In genomic region chr8:104998191-104998590, GRCm38 (mm10) we compare ENCODE assay signal across 24 mouse cellular contexts. TPM values are rescaled to one million over a fixed set of nuclear protein-coding genes. Genes with fewer than 3 reads are reported as not detected.
DNase-seq lines count a peak whose midpoint lies in the region.
"Had no signal": no experiment of that assay in that cellular context is flagged by ENCODE, and none has a peak within 500 bp of the region (broad histone marks: within the 10 kb centered on the region; RNA-seq: fewer than 3 reads in every experiment).

No protein-coding gene starts in this region.

- peak; percentile 5 for DNase-seq in adrenal gland, adult 2 months
- DNase-seq in adrenal gland, postnatal 25 days: no peak
- peak; percentile 67 for DNase-seq in kidney, adult 11 months
- DNase-seq in kidney, postnatal 10 days: no peak
- peak; percentile 72 for DNase-seq in kidney, adult 9 months
- DNase-seq in kidney, postnatal 4 days: no peak
- DNase-seq in layer of hippocampus, postnatal 25 days (ENCODE audit: extremely low spot score in 1 of 2, low spot score in 1 of 2): no peak
- DNase-seq: adrenal gland, postnatal 14 days; cerebellum, adult 18-20 months; cerebellum, adult 9-11 months; cerebellum, postnatal 36 days; gastrocnemius, postnatal 10 days; heart, adult 2 months; heart, postnatal 14 days had no signal

RNA-seq across cellular contexts. Expression of gene Ces2h, which starts 2.5 kb away (rescaled TPM):
- under 1 TPM in 1 of 2 experiments, not detected in 1; 0.12 TPM for total RNA-seq in adrenal gland, adult 2 months (2021)
- polyA plus RNA-seq in adrenal gland, adult 2 months (2012; rRNA removed): not detected in 2 replicates
- total RNA-seq in adrenal gland, postnatal 25 days (2021): not detected in 2 replicates
- not detected for total RNA-seq in layer of hippocampus, postnatal 25 days (2021)
- total RNA-seq: gastrocnemius, postnatal 10 days; gastrocnemius, postnatal 4 days; heart, adult 2 months; heart, postnatal 14 days; MEL had no signal
- polyA plus RNA-seq: C2C12; embryonic facial prominence, embryonic 13.5 days; forebrain, embryonic 12.5 days; forebrain, embryonic 16.5 days; frontal cortex, adult 2 months; heart, adult 2 months; heart, embryonic 11.5 days; heart, embryonic 15.5 days; hindbrain, embryonic 10.5 days had no signal

RNA-seq across cellular contexts. Expression of gene Ces2g, which starts 36.7 kb away (rescaled TPM):
- 1 to 10 TPM; 2.5 to 3.0 TPM for total RNA-seq in adrenal gland, adult 2 months (2021)
- polyA plus RNA-seq in adrenal gland, adult 2 months (2012; rRNA removed): 0.73 and 0.75 TPM in 2 replicates
- total RNA-seq in adrenal gland, postnatal 25 days (2021): 1.3 and 2.0 TPM in 2 replicates
- under 1 TPM; 0.19 to 0.20 TPM for total RNA-seq in layer of hippocampus, postnatal 25 days (2021)
- polyA plus RNA-seq: forebrain, embryonic 12.5 days; forebrain, embryonic 16.5 days; hindbrain, embryonic 10.5 days had no signal

RNA-seq across cellular contexts. Expression of gene Ces3a, which starts 50.2 kb away (rescaled TPM):
- 1 to 10 TPM in 1 of 2 experiments, under 1 TPM in 1; 0.59 to 3.4 TPM for total RNA-seq in adrenal gland, adult 2 months (2021)
- 0.63 TPM in 1 of 2 replicates, not detected in the other for polyA plus RNA-seq in adrenal gland, adult 2 months (2012; rRNA removed)
- total RNA-seq in adrenal gland, postnatal 25 days (2021): 16.0 TPM in 1 of 2 replicates, not detected in the other
- total RNA-seq in layer of hippocampus, postnatal 25 days (2021): not detected
- total RNA-seq: gastrocnemius, postnatal 10 days; heart, adult 2 months; heart, postnatal 14 days; MEL had no signal
- polyA plus RNA-seq: C2C12; embryonic facial prominence, embryonic 13.5 days; forebrain, embryonic 12.5 days; forebrain, embryonic 16.5 days; frontal cortex, adult 2 months; heart, adult 2 months; heart, embryonic 11.5 days; heart, embryonic 15.5 days; hindbrain, embryonic 10.5 days had no signal

RNA-seq across cellular contexts. Expression of gene Ces2f, which starts 51.0 kb away (rescaled TPM):
- not detected for total RNA-seq in adrenal gland, adult 2 months (2021)
- polyA plus RNA-seq in adrenal gland, adult 2 months (2012; rRNA removed): not detected in 2 replicates
- total RNA-seq in adrenal gland, postnatal 25 days (2021): not detected in 2 replicates
- not detected for total RNA-seq in layer of hippocampus, postnatal 25 days (2021)
- total RNA-seq: adrenal gland, postnatal 14 days; gastrocnemius, postnatal 10 days; heart, adult 2 months; MEL had no signal
- polyA plus RNA-seq: embryonic facial prominence, embryonic 13.5 days; forebrain, embryonic 12.5 days; forebrain, embryonic 16.5 days; frontal cortex, adult 2 months; heart, embryonic 11.5 days; heart, embryonic 15.5 days; hindbrain, embryonic 10.5 days had no signal

Comparison
In these comparisons a context has a peak if more than half of its experiments do, and no peak if none do; other contexts are left out.
1. DNase-seq: peak in adrenal gland, adult 2 months (single experiment), kidney, adult 11 months (single experiment) and kidney, adult 9 months (single experiment); none in adrenal gland, postnatal 25 days (single experiment), kidney, postnatal 10 days (single experiment), kidney, postnatal 4 days (0 of 2) and layer of hippocampus, postnatal 25 days (0 of 2).